Mouse (Mus musculus) stomach, postnatal 0 days (tissue): Measurements from ENCODE around the gene Nup210.

Experiments used
- CTCF ChIP-seq: IDR thresholded peaks from 2 replicates; pipeline ENCODE4 v1.5.1; 2016; ENCODE audit warnings: antibody characterized with exemption, low read depth, mild to moderate bottlenecking, moderate library complexity
- EP300 ChIP-seq: optimal IDR thresholded peaks from 2 replicates; pipeline ENCODE3; 2016; ENCODE audit warnings: antibody characterized with exemption

DNA sequence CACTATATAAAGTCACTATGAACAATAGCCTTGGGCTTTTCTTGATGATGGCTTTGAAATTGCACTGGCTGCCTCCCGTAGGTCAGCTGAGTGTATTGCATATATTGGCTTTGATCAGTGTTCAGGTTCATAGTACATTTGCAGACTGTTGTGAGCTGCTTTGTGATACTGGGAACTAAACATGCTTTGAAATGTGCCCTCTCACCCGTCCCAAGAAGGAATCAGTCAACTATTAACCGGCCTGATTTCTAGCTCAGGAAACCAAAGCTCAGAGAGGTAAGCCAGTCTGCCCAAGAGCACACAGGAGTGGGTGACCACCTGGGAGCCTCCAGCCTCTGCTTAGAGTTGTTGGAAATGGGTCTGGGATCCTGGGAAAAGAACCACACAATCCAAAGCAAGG lies 28.4 kb upstream of the Nup210 start:
- TF ChIP-seq EP300 = no peak
- TF ChIP-seq CTCF = peak; percentile 13; the same call in 1 of the 2 replicates
